Mouse (Mus musculus) gastrocnemius, adult 8-10 months (tissue): Measurements from ENCODE around the gene Ift80. TPM values are rescaled to one million over a fixed set of nuclear protein-coding genes. Genes with fewer than 3 reads are reported as not detected.
"Not testable (repeated sequence)": the region's sequence is repeated elsewhere in the genome, so short reads cannot be mapped to it uniquely, and the experiment has no call there.

ENCODE experiments used
- DNase-seq, 2 experiments: peaks; one replicate each; pipeline ENCODE4 v3.0.0; 2022; ENCODE audit warnings: low spot score in 2 of 2
- total RNA-seq, 4 experiments: library from RNA; stranded (reverse); gene quantifications; 2 replicates each; pipeline ENCODE4 v1.2.4; 2022

Gene Ift80
- total RNA-seq, result 1 to 10 TPM; 2.1 to 4.3 (median 3.4) TPM

DNA sequence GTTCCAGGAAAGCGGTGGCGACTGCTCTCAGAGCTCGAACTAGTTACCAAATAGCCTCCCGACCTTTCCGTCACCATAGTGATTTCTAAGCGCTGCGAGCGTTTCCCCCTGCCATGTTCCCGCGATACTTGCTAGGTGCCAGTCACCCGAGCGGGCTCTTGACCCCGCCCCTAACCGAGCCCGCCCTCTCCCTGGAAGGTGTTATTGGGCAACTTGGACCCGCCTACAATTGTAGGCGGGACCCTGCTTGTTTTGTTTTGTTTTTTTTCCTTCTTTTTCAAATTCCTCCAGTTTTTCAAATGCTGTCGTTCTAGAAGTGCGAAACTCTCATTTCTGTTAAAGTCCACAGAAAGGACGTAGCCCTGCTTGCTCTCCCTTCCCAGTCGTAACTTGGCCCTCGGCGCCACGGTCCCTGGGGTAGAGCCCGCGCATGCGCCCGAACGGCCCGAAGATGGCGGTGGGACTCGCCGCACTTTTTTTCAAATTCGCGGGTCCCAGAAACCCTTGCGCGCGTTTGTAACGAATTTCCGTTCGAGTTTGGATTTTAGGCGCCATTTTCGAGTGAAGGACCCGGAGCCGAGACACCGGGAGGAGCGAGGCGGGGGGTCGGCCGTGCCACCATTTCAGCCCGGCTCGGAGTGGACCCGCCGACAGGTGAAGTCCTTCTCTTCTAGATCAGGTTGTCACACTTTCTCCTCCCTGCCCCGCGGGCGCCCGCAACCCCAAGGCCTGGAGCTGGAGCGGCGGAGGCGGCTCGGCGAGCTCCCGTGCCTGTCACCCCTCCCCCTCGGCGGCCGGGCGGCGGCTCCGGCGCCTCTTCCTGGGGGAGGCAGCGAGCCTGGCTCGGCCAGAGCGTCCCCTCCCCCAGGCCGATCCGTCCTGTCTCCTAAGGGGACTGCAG, at the start of gene Ift80, which contains the start of gene Smc4:
Gene Ift80, minus strand, starts transcription at position 134 of the 901 bp plus-strand sequence.
Gene Smc4, plus strand, starts transcription at position 302 of the 901 bp plus-strand sequence.
- peak; percentile 87 to 90 for DNase-seq

DNA sequence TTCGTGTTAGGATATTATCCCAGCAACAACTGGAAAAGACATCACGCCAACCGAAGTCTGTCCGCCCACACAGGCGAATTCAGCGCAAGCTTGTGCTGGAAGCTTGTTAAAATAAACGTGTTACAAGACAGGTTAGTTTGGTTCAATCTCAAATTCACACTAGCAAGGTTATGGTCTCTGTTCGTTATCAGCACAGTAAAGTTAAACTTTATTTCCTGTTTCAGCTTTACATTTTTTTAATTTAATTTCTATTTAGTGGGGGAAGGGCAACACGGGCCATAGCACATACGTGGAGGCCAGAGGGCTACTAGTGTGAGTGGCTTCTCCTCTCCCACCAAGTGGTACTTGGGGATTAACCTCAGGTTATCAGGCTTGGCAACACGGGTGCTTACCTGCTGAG, 47.5 kb upstream of the Ift80 start:
- no peak for DNase-seq

DNA sequence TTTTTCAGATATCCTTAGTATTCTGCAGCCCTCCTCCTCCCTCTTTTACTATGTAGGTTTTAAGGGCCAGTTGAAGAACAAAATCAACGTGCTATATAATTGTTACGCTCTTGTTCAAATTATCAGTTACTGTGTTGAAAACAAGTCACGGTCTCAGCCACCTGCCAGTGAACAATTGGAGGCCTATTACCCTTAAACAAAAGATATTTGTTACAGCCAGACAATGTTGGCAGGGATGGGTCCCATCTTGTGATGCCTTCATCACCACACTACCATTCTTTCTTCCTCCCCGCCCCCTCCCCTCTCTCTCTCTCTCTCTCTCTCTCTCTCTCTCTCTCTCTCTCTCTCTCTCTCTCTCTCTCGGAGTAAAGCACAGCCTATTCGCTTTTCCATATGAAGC, 44.6 kb upstream of the Ift80 start:
- no peak for DNase-seq

DNA sequence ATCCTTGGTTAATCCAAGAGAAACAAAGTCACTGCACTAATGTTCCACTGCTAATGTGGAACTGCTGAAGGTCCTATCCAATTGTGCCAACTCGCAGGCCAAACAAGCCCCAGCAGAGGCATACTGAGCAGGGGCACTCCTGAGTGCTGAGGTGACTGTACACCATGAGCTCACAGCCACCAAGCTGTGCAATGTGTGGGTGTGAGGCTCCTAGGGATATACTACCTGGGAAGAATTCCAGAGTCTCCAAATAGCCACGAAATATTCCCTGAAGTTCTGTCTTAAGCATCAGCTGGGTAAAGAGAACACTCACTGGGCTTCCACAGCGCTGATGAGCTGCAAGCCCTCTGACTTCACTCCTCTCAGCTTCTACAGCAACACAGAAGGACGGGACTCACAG, 43.3 kb upstream of the Ift80 start:
- no peak for DNase-seq

DNA sequence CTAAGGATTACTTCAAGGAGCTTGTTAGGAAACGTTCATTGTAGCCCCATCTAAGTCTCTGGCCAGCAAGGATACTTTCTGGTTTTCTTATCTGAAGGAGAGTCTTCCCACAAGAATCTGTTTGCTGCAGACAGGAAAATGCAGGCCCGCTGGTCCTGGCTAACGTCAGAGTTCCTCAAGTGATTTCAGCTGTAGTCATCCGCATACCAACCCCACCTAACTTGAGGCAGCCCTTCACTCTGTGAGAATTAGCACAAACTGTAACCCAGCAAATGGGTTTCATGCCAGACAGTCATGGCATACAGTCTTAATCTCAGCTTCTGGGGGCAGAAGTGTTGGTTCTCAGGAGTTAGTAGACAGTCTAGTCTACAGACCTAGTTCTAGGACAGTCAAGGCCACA, 42.1 kb upstream of the Ift80 start:
- DNase-seq, result no peak

DNA sequence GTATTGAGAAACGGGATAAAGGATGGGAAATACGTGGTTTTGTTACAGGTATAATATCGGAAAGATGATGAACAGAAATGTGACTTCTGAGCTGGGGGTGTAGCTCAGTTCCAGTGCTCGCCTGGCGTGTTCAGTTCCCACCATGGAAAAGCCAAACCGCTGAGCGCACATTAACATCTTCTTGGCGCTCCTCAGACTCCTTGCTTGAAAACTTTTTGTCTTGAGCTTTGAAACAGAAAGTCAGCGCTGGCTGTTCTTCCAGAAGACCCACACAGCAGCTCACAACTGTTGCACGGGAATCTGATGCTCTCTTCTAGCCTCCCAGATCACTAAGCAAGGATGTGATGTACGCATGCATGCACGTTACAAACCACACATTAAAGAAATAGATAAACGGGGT, 41.4 kb upstream of the Ift80 start:
- no peak for DNase-seq

DNA sequence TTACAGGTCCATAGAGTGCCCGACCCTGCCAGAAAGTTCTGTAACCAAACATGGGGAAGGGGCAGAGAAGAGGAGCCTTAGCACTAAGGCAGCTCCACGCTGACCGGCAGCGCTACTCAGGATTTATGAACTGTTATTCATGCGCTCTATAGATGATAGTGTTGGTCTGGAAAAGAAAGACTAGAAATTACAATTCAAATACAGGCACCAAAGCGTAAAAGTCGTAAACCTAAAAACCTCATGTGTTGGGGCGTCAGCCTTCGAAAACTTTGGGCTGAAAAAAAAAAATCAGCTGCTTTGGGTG, 41.0 kb upstream of the Ift80 start:
- DNase-seq, result no peak

DNA sequence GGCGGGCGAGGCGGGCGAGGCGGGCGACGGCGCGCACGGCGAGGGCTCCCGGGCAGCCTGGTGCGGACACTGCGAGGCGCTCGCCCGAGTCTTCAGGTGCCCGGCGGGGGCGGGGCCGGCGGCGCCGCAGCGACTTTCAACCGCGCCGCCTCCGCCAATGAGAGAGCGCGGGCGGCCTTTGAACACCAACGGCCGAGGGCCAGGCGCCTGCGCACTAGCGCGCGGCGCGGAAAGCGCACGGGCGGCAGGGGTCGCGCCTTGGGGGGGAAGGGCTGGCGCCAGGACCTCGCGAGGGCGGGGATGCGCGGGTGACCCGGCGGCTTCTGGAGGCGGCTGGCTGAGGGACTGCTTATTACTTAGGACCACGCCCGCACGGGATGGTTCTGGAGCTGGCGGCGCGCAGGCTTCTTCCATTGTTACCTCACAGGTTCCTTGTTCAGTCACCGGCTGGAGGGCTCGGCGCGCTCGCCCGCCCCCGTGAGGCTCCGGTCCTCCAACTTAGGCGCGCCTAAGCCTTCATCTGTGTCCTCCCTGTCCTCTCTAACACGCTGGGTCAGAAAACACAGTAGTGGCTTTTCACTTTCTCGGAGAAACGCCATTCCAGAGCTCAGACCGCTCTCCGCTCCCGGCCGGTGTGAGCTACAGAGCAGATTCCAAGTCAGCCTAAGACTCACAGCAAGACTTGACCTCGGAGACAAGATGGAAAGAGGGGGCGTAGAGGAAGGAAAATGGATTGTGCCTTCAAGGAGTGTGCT, 40.5 kb upstream of the Ift80 start, which contains the start of gene Trim59:
Gene Trim59, minus strand, starts transcription at position 111 of the 755 bp plus-strand sequence.
- DNase-seq, result peak; percentile 67 to 82

DNA sequence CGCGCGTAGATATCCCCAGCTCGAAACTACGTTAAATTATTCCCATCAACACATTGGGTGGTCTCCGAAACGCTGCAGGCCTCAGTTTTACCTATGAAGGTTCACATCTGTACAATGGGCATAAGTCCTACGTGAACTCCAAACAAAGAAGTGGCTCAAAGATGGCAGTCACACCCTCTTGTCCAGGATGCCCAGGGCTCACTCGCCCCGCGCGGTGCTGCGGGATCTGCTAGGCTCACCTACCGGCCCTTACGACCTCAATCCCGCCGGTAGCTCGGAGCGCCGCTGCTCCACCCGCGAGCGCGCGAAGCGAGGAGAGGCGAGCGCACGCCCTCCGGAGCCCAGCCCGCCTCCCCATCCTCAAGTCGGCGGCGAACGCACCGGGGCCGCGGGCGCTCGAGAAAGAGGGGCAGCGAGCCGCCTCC, 39.8 kb upstream of the Ift80 start:
- peak in 1 of 2 experiments; percentile 3 for DNase-seq

DNA sequence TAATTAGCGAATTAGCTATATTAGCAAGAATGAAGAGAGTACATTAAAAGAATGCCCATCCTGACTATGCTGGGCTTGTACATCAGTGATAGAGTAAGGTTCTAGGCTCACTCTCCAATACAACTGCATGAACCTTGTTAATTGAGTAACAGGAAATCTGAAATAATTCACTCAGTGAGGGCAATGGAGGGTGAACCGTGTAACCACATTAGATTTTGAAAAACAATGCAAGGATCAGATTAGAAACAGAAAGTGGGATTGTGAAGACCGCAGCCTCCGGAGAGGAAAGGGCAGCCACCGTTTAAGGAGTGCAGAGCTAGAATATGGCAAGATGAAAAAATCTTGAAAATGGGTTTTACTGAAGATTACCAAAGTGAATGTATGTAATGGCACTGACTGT, 36.9 kb upstream of the Ift80 start:
- DNase-seq, result no peak

DNA sequence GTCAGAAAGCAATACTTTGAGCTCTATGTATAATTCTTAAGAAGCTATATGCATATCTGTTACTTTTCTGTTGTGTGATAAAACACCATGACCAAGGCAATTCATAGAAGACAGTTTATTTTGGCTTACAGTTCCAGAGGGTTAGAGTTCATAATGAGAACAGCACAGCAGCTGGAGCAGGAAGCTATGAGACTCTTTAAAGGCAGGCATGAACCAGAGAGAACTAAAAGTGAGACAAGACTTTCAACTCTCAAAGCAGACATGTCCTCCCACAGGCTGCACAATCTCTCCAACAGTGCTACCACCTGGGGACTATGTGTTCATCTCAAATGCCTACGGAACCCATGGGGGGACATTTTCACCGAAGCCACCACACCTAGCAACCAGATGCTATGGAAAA, 35.7 kb upstream of the Ift80 start:
- DNase-seq, result no peak

DNA sequence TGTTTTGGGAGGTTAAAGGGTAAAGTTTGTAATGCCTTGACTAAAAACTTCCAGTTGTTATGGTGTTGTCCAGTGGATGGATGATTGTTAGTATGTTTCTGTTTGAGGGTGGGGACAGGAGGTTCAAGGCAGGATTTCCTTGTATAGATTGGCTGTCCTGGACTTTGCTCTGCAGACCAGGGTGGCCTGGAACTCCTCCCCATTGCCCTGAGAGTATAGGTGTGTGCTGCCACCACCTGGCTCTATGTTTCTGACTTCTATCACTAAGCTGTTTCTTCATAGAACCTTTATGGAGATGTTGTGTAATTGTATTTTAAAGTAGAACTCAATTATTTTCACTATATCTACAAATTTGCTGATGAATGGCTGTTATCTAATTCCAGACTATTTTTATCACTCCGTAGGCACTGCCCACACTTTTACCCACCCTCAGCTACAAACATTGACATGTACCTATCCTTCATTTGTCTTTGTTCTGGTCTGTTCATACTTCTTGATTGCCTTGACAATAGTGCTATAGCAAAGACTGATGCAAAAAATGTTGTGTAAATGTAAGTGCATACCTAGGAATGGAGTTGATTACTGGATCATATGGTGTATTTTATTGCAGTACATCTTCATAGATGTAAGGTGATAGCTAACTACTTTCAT, 21.9 kb upstream of the Ift80 start:
- DNase-seq, result no peak

DNA sequence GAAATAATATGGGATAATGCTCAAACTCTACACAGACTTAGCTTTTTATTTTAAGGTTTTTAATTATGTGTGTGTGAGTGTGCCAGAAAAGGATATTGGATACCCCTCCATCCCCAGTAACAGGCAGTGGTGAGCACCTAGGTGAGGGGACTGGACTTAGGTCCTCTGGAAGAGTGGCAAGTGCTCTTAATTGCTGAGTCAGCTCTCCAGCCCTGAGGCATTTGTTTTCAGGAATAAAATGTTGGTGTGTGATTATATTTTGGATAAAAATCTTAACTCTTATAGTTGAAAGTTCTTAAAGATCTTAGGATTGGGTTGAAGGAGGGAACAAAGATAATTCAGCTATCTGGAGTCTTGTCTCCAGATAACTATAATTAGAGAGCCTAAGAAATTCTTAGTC, 16.4 kb upstream of the Ift80 start:
- DNase-seq, result no peak

DNA sequence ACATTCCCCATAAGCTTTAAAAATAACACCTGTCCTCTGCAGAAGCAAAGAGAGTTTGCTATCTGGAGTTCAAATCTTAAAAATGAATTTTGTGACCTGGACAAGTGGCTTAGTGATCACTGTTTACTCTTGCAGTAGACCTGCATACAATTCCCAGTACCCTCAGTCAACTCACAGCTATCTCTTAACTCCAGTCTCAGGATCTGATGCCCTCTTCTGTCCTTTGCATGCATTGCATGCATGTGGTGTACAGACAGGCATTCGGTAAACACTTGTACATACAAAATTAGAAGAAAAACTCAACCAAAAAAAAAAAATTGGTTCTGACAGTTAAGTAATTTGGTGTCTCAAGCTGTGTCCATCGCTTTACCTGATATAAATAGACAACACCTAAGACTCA, 15.9 kb upstream of the Ift80 start:
- no peak for DNase-seq

DNA sequence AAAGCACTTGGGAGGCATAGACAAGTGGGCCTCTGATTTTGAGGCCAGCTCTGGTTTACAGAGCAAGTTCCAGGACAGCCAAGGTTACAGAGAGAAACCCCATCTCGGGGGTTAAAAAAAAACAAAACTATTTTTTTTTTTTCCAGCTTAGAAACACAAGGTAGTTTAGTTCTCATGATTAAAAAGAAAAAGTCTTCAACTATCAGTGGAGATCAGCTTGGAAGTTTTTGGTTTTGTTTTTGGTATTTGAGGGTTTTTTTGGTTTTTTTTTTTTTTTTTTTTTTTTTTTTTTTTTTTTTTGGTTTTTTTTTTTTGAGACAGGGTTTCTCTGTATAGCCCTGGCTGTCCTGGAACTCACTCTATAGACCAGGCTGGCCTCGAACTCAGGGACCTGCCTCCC, 14.3 kb upstream of the Ift80 start:
- not testable (repeated sequence) for DNase-seq

DNA sequence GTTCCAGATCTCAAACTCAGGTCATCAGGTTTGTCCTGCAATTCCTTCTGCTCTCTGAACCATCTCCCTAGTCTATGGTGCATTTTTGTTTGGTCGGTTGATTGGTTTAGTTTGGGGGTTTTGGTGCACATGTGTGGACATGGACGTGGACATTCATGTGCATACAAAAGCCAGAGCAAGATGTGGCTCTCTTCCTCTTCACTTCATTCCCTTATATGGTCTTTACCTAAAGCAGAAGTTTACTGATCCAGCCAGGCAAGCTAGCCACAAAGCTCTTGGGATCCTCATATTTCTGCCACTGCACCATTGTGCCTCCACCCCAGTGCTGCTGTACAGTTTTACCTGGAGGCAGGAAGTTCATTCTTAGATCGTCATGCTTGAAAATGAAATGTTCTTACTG, 12.8 kb upstream of the Ift80 start:
- DNase-seq, result no peak

DNA sequence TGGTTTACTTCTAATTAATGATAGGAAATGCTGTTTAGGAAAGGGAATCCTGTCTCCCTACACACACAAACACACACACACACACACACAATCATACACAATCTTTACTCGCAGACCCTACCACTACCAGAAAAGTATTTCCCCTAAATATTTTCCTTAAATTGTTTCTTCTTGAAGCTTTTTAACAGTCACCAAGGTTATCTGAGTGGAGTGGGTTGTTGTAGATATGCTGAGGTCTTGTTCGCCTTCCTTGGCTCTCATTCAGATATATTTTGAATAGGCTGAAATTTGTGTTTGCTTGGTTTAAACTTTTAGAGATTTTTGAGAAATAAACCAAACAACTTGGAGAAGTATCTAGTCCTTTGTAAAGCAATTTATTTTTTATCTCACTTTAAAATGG, 4.5 kb upstream of the Ift80 start:
- DNase-seq, result no peak

DNA sequence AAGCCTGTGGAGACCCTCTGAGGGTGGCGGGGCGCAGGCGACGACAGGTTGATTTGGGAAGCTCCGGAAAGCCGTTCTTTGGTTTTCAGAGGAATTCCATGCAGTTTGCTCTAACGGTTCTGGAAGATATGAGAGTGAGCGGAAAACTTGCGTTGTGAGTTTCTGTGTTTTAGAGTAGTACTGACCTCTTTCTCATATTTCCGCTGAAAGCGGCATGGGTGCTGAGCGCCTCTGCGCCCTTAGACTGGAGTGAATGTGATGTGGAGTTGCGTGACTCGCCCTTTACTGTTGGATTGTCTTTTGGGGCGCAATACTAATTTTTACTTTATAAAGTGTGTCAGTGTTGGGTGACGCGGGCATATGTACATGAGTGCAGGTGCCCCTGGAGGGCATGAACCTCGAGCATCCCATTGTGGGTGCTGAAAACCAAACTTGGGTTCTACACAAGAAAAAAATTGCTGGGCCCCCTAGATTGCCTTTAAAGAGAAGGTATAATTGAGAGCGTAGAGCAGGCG, 1.9 kb upstream of the Ift80 start:
- no peak for DNase-seq

DNA sequence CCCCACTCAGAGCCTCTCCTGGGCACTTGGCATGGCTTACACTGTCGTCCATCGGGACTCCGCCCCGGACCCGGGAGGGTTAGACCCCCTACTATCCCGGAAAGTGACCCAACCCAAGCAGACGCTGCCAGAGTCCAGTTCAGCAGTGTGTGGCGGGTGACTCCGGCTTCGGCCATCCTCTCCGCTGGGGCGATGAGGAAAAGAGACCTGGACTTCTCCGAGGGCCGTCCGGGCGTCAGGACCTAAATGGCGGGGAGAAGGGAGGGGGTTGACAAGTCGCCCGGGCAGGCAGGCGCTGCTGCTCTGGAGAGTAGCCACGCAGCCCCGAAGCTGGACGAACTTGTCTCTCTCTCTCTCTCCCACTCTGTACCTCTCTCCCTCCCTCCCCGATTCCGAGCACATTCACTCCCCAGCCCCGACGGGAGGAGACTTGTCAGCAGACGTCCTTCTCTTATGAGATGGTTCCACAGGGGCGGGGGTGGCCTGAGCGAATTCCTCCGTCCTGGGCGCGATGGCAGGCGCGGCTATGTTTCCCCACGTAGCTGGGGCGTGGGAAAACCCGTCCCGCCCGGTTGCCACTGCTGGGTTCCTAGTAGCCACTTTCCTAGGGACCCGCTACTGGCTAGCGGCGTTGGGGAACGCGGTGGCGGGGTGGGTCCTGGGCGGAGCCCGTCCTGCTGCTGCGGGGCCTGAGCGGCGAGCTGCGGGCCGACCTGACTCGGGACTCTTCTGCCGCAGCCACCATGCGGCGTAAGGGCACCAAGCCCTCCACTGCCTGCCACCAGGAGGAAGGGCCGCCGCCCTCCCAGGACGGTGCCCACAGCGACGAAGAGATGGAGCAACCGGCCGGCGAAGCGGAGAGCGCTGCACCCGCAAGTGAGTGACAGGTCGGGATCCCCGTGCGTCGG, 1.2 kb upstream of the Ift80 start:
- peak; percentile 3 to 12 for DNase-seq

DNA sequence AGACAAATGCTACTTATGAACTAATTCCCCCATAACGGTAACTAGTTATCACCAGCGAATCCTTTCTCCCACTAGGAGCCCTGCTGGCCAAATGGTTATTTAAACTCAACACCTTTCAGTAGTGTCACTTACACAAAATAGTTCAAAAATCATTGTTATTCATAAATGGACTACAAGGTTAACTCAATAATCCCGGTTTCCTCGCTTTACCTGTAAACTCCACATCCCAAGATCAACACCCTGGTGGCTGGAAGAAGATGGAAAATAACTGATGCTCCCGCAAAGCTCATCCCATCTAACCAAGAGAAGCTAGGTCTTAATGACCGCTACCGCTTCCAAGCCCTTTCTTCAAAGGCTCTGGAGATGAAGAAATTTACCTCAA, 324 bp downstream of the Ift80 start:
- no peak for DNase-seq

DNA sequence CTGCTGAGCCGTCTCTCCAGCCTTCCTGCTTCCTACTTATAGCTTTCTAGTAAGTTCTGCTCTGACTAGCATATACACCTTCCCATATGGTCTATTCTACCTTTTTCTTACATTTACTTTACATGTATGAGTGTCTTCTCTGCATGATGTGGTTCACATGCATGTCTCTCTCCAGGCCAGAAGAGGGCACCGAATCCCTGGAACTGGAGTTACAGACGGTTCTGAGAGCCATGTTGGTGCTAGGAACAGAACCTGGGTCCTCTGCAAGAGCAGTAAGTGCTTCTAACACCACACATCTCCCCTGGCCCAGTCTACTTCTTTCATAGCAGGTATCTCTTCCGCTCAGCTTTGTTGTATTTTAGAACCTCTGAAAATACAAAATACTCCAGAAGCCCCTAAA, 1.6 kb downstream of the Ift80 start:
- DNase-seq, result no peak
